Mouse (Mus musculus): Measurements from ENCODE around the gene Lamc1. TPM values are rescaled to one million over a fixed set of nuclear protein-coding genes. Genes with fewer than 3 reads are reported as not detected.

Gene Lamc1
- polyA plus RNA-seq (2015; fragmentation: Nextera tagmentation; extraction: Ambion mirVana), result 14.5 and 14.7 TPM in 2 replicates

DNA sequence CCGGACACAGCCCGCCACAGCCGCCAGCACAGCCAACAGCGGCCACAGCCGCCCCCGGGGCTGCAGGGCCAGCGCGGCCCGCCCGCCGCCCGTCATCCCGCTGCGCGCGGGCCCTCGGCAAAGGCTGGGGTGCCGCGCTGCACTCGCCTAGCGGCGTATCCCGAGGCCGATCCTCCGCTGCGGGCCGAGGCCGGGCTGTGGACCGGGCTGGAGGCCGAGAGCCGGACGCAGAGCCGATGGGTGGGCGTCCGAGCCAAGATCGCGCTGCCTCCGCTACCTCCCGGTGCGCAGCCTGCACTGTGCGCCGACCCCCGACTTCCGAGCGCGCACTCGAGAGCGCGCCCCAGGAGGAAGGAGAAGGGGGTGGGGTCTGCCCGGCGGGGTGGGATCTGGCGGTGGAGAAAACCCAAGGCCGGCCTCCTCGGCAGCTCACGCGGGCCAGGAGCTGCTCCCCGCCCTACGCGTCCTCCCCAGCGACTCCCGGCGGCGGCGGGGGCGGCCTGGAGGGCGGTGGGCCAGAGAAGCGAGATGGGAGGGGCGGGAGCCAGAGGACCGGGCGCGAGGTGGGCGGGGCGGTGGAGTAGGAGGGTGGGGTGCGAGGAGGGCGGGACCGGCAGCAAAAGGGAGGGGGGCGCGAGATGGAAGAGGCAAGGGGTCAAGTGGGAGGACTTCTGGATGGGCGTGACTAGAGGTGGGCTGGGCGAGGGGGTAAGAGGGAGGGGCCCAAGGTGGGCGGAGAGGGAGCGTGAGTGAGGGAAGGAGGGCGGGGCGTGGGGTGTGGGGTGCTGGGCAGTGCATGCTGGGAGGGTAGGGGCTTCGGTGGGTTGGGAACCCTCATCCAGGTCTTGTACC lies at the start of gene Lamc1:
Lamc1 (minus strand) TSS at position 343 of the 852 bp plus-strand sequence.
- Histone ChIP-seq H3K27ac (replicated peaks) (peak within 1 kb of the TSS; percentile 89), H3K4me2 (replicated peaks) (peak within 1 kb of the TSS; percentile 95), H3K27me3 (no peaks in the 10 kb centered on the region), H3K9me3 (no peaks in the 10 kb centered on the region), H3K36me3 (no peaks in the 10 kb centered on the region), H3K4me1 (peaks cover 29% of the 10 kb centered on the region), H3K9ac (replicated peaks) (peak within 1 kb of the TSS; percentile 80), H3K4me3 (peak within 1 kb of the TSS; percentile 78)
- ATAC-seq (replicated peaks), result peak; percentile 95
- WGBS, result under 1% methylated on average over 75 of the region's 85 CpGs

DNA sequence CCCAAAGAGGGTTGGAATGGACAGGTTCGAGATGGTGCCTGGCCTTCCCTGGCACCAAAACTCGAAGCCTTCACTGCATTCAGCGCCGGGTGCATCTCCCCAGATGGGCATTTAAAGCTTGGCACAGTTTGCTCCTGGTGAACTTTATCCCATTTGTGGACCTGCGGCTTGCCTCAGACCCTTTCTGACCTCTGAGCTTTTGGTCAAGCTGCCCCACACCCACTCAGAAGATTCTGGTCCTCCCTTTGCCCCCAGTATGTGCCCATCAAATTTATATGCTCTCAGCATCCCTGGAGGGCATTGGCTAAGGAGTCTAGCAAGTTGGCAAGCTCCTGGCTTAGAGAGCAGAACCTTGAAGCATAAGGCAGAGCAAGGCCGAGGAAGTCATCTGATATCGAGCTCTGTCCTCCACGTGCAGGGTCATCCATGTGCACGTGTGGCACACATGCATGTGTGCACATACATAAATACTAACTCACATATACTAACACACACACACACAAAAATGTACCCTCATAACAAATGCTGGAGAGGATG lies 48.2 kb upstream of the Lamc1 start:
- H3K4me3 ChIP-seq, result no peak overlapping the region
- ATAC-seq (replicated peaks), result no peak
- no peaks in the 10 kb centered on the region for H3K9me3 ChIP-seq
- no peak overlapping the region for H3K4me2 ChIP-seq (replicated peaks)
- no peaks in the 10 kb centered on the region for H3K27me3 ChIP-seq
- H3K4me1 ChIP-seq, result no peaks in the 10 kb centered on the region
- H3K9ac ChIP-seq (replicated peaks), result no peak overlapping the region
- H3K27ac ChIP-seq (replicated peaks), result no peak overlapping the region
- no peaks in the 10 kb centered on the region for H3K36me3 ChIP-seq
- 94% methylated on average over 9 of the region's 9 CpGs for WGBS

- Histone ChIP-seq H3K4me2 (replicated peaks) (no peak overlapping the region), H3K36me3 (no peaks in the 10 kb centered on the region), H3K9me3 (no peaks in the 10 kb centered on the region), H3K27me3 (no peaks in the 10 kb centered on the region), H3K27ac (replicated peaks) (no peak overlapping the region), H3K9ac (replicated peaks) (no peak overlapping the region), H3K4me1 (no peaks in the 10 kb centered on the region), H3K4me3 (no peak overlapping the region)
- ATAC-seq (replicated peaks), result no peak
- WGBS, result 89% methylated on average over 5 of the region's 5 CpGs
These were observed 47.2 kb upstream of the Lamc1 start for GRCm38 (mm10) chr1:153379832-153380231.

GRCm38 (mm10) chr1:153378587-153378986 lies 46.0 kb upstream of the Lamc1 start:
- H3K4me2 ChIP-seq (replicated peaks), result no peak overlapping the region
- no peaks in the 10 kb centered on the region for H3K9me3 ChIP-seq
- H3K36me3 ChIP-seq, result no peaks in the 10 kb centered on the region
- ATAC-seq (replicated peaks), result no peak
- H3K27me3 ChIP-seq, result no peaks in the 10 kb centered on the region
- 46% methylated on average over 6 of the region's 6 CpGs for WGBS
- H3K4me3 ChIP-seq, result no peak overlapping the region
- no peaks in the 10 kb centered on the region for H3K4me1 ChIP-seq
- H3K27ac ChIP-seq (replicated peaks), result no peak overlapping the region
- no peak overlapping the region for H3K9ac ChIP-seq (replicated peaks)

GRCm38 (mm10) chr1:153376446-153376845 lies 43.9 kb upstream of the Lamc1 start:
- ATAC-seq (replicated peaks), result no peak
- H3K27ac ChIP-seq (replicated peaks), result no peak overlapping the region
- no peak overlapping the region for H3K4me2 ChIP-seq (replicated peaks)
- H3K27me3 ChIP-seq, result no peaks in the 10 kb centered on the region
- H3K9ac ChIP-seq (replicated peaks), result no peak overlapping the region
- H3K9me3 ChIP-seq, result no peaks in the 10 kb centered on the region
- no peaks in the 10 kb centered on the region for H3K4me1 ChIP-seq
- no peaks in the 10 kb centered on the region for H3K36me3 ChIP-seq
- no peak overlapping the region for H3K4me3 ChIP-seq
- 14% methylated on average over 6 of the region's 6 CpGs for WGBS

- Histone ChIP-seq H3K4me2 (replicated peaks) (no peak overlapping the region), H3K9ac (replicated peaks) (no peak overlapping the region), H3K36me3 (no peaks in the 10 kb centered on the region), H3K4me1 (no peaks in the 10 kb centered on the region), H3K27me3 (no peaks in the 10 kb centered on the region), H3K4me3 (no peak overlapping the region), H3K9me3 (no peaks in the 10 kb centered on the region), H3K27ac (replicated peaks) (no peak overlapping the region)
- WGBS, result 91% methylated on average over 4 of the region's 4 CpGs
- ATAC-seq (replicated peaks), result no peak
These were observed 41.5 kb upstream of the Lamc1 start for GRCm38 (mm10) chr1:153374136-153374535.

GRCm38 (mm10) chr1:153371846-153372245 lies 39.3 kb upstream of the Lamc1 start:
- Histone ChIP-seq H3K4me1 (no peaks in the 10 kb centered on the region), H3K9ac (replicated peaks) (no peak overlapping the region), H3K4me2 (replicated peaks) (no peak overlapping the region), H3K36me3 (no peaks in the 10 kb centered on the region), H3K27me3 (no peaks in the 10 kb centered on the region), H3K4me3 (no peak overlapping the region), H3K27ac (replicated peaks) (no peak overlapping the region), H3K9me3 (no peaks in the 10 kb centered on the region)
- WGBS, result 90% methylated on average over 3 of the region's 3 CpGs
- no peak for ATAC-seq (replicated peaks)

- Histone ChIP-seq H3K9me3 (no peaks in the 10 kb centered on the region), H3K4me1 (no peaks in the 10 kb centered on the region), H3K9ac (replicated peaks) (no peak overlapping the region), H3K4me2 (replicated peaks) (no peak overlapping the region), H3K4me3 (no peak overlapping the region), H3K27ac (replicated peaks) (no peak overlapping the region), H3K27me3 (no peaks in the 10 kb centered on the region), H3K36me3 (no peaks in the 10 kb centered on the region)
- ATAC-seq (replicated peaks), result no peak
- WGBS, result 80% methylated on average over 6 of the region's 6 CpGs
These were observed 36.4 kb upstream of the Lamc1 start for GRCm38 (mm10) chr1:153369011-153369410.

DNA sequence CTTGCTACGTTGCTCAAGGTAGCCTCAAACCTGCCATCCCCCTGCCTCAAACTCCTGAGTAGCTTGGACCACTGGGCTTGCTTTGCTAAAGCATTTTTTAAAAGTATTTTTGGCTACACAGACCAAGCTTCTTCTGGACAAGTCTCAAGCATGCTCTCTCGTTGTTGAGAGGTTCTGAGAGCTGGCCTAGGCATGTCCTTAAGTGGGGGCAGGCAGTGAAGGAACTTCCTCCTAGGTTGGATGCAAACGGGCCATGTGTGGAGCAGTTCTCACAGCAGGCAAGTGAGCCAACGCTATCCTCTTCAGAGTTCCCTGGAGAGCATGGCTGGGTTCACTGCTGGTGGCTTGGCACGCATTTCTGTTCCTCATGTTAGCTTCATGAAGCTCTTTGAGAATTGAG lies 34.5 kb upstream of the Lamc1 start:
- no peak for ATAC-seq (replicated peaks)
- 79% methylated on average over 5 of the region's 5 CpGs for WGBS

GRCm38 (mm10) chr1:153361926-153362325 lies 29.3 kb upstream of the Lamc1 start:
- ATAC-seq (replicated peaks), result no peak
- no peaks in the 10 kb centered on the region for H3K4me1 ChIP-seq
- 78% methylated on average over 4 of the region's 4 CpGs for WGBS

More for the DNA sequence above, 34.5 kb upstream of the Lamc1 start:
- no peaks in the 10 kb centered on the region for H3K4me1 ChIP-seq
- no peaks in the 10 kb centered on the region for H3K9me3 ChIP-seq
- H3K36me3 ChIP-seq, result no peaks in the 10 kb centered on the region
- no peaks in the 10 kb centered on the region for H3K27me3 ChIP-seq
- no peak overlapping the region for H3K4me3 ChIP-seq
- H3K4me2 ChIP-seq (replicated peaks), result no peak overlapping the region
- no peak overlapping the region for H3K27ac ChIP-seq (replicated peaks)
- no peak overlapping the region for H3K9ac ChIP-seq (replicated peaks)

GRCm38 (mm10) chr1:153360556-153360955 lies 28.0 kb upstream of the Lamc1 start:
- Histone ChIP-seq H3K4me1 (no peaks in the 10 kb centered on the region), H3K27ac (replicated peaks) (no peak overlapping the region), H3K27me3 (no peaks in the 10 kb centered on the region), H3K4me3 (no peak overlapping the region), H3K9me3 (no peaks in the 10 kb centered on the region), H3K36me3 (no peaks in the 10 kb centered on the region), H3K9ac (replicated peaks) (no peak overlapping the region), H3K4me2 (replicated peaks) (no peak overlapping the region)
- ATAC-seq (replicated peaks), result no peak
- WGBS, result 46% methylated on average over 3 of the region's 3 CpGs

More at GRCm38 (mm10) chr1:153361926-153362325, 29.3 kb upstream of the Lamc1 start:
- Histone ChIP-seq H3K36me3 (no peaks in the 10 kb centered on the region), H3K9ac (replicated peaks) (no peak overlapping the region), H3K27ac (replicated peaks) (no peak overlapping the region), H3K9me3 (no peaks in the 10 kb centered on the region), H3K4me2 (replicated peaks) (no peak overlapping the region), H3K4me3 (no peak overlapping the region), H3K27me3 (no peaks in the 10 kb centered on the region)

GRCm38 (mm10) chr1:153357218-153357617 lies 24.6 kb upstream of the Lamc1 start:
- no peak for ATAC-seq (replicated peaks)
- H3K36me3 ChIP-seq, result no peaks in the 10 kb centered on the region
- no peak overlapping the region for H3K9ac ChIP-seq (replicated peaks)
- H3K27ac ChIP-seq (replicated peaks), result no peak overlapping the region
- no peak overlapping the region for H3K4me2 ChIP-seq (replicated peaks)
- no peak overlapping the region for H3K4me3 ChIP-seq
- no peaks in the 10 kb centered on the region for H3K27me3 ChIP-seq
- 97% methylated on average over 1 of the region's 1 CpGs for WGBS
- H3K9me3 ChIP-seq, result no peaks in the 10 kb centered on the region
- H3K4me1 ChIP-seq, result no peaks in the 10 kb centered on the region

Measured in forebrain, embryonic 15.5 days (tissue).